ENCODE assay signal across 9 mouse cellular contexts in genomic region chr6:83134951-83135513, GRCm38 (mm10). TPM values are rescaled to one million over a fixed set of nuclear protein-coding genes. Genes with fewer than 3 reads are reported as not detected.
DNase-seq lines count a peak whose midpoint lies in the region; ATAC-seq and TF ChIP-seq lines count a peak whose summit lies in the region.
"Had no signal": no experiment of that assay in that cellular context is flagged by ENCODE, and none has a peak within 500 bp of the region (broad histone marks: within the 10 kb centered on the region; RNA-seq: fewer than 3 reads in every experiment).

Gene Rtkn, plus strand, starts transcription at chr6:83135463.

- intact Hi-C loops in heart, adult 2 months (cut with DNase I), result no loop called here

- peak within 1 kb of the TSS; percentile 76 for H3K27ac ChIP-seq in heart, adult 2 months
- no peak within 1 kb of the TSS for H3K27ac ChIP-seq in midbrain, embryonic 13.5 days
- H3K27ac ChIP-seq: macrophage had no signal

- H3K79me2 ChIP-seq in heart, adult 2 months (replicated peaks; ENCODE audit: control insufficient read depth, insufficient read depth, low read length), result no peaks in the 10 kb centered on the region

- H3K9ac ChIP-seq in heart, adult 2 months (ENCODE audit: low read depth, low read length), result peak within 1 kb of the TSS; percentile 79
- H3K9ac ChIP-seq in midbrain, embryonic 13.5 days (replicated peaks), result peak within 1 kb of the TSS; percentile 57

- peak within 1 kb of the TSS; percentile 67 for H3K4me2 ChIP-seq in midbrain, embryonic 13.5 days (replicated peaks)

- no peak for ATAC-seq in midbrain, embryonic 13.5 days

- no peaks in the 10 kb centered on the region for H3K27me3 ChIP-seq in heart, adult 2 months (ENCODE audit: control insufficient read depth, insufficient read depth, low read length)
- H3K27me3 ChIP-seq in midbrain, embryonic 13.5 days, result peaks cover 19% of the 10 kb centered on the region

- H3K4me1 ChIP-seq in heart, adult 2 months (ENCODE audit: control insufficient read depth, insufficient read depth, low read length), result peaks cover 5% of the 10 kb centered on the region; the same call in 1 of the 2 replicates
- peaks cover 40% of the 10 kb centered on the region for H3K4me1 ChIP-seq in midbrain, embryonic 13.5 days (replicated peaks)

- TF ChIP-seq EP300 in heart, adult 2 months (IDR thresholded peaks at IDR 0.05; ENCODE audit: insufficient read depth, low read depth, low read length), result no peak

- WGBS in heart, adult 2 months, result 78% methylated on average over 7 of the region's 7 CpGs
- WGBS in midbrain, embryonic 13.5 days, result 58% methylated on average over 7 of the region's 7 CpGs

- TF ChIP-seq CTCF in heart, adult 2 months (IDR thresholded peaks at IDR 0.05), result no peak

- no peaks in the 10 kb centered on the region for H3K36me3 ChIP-seq in heart, adult 2 months (ENCODE audit: control insufficient read depth, insufficient read depth, low read length)
- no peaks in the 10 kb centered on the region for H3K36me3 ChIP-seq in midbrain, embryonic 13.5 days

- no peak for TF ChIP-seq POLR2A in heart, adult 2 months (IDR thresholded peaks at IDR 0.05; ENCODE audit: insufficient read depth, low read depth, low read length)

- no peak for DNase-seq in heart, adult 2 months
- DNase-seq in heart, adult 9 months (ENCODE audit: low spot score in 2 of 2), result no peak
- no peak for DNase-seq in adrenal gland, postnatal 25 days
- no peak for DNase-seq in gonadal fat pad, adult 2 months (ENCODE audit: low read depth)
- peak; percentile 63 to 76 for DNase-seq in kidney, postnatal 36 days
- DNase-seq in urinary bladder, postnatal 10 days (ENCODE audit: low spot score), result no peak
- DNase-seq in ovary, postnatal 10 days (ENCODE audit: low spot score), result no peak

- no peaks in the 10 kb centered on the region for H3K9me3 ChIP-seq in midbrain, embryonic 13.5 days

- peak within 1 kb of the TSS; percentile 28 for H3K4me3 ChIP-seq in heart, adult 2 months
- H3K4me3 ChIP-seq in midbrain, embryonic 13.5 days (replicated peaks), result peak within 1 kb of the TSS; percentile 47

RNA-seq across cellular contexts. Expression of gene Rtkn, which starts in this region (rescaled TPM):
- total RNA-seq in heart, adult 2 months (2021), result 1 to 10 TPM; 5.2 to 6.7 TPM
- 18.6 and 27.7 TPM in 2 replicates for polyA plus RNA-seq in heart, adult 2 months (2012; rRNA removed)
- total RNA-seq in adrenal gland, postnatal 25 days (2021), result 17.6 and 22.6 TPM in 2 replicates
- 30.2 and 41.3 TPM in 2 replicates for polyA plus RNA-seq in gonadal fat pad, adult 2 months (2012; rRNA removed)
- 16.5 and 18.8 TPM in 2 replicates for polyA plus RNA-seq in midbrain, embryonic 13.5 days (2015; fragmentation: Nextera tagmentation; extraction: Ambion mirVana)

Comparison
In these comparisons a context has a peak if more than half of its experiments do, and no peak if none do; other contexts are left out.
1. DNase-seq: peak in kidney, postnatal 36 days (2 of 2); none in heart, adult 2 months (0 of 2), heart, adult 9 months (0 of 2), adrenal gland, postnatal 25 days (single experiment), gonadal fat pad, adult 2 months (single experiment), urinary bladder, postnatal 10 days (single experiment) and ovary, postnatal 10 days (single experiment).